Mouse (Mus musculus) gastrocnemius, adult 2 months (tissue): ENCODE data around the gene Hist2h3c2. TPM values are rescaled to one million over a fixed set of nuclear protein-coding genes. Genes with fewer than 3 reads are reported as not detected.

Source experiments
- DNase-seq: peaks from one replicate; pipeline ENCODE4 v3.0.0; 2022
- H3K27ac ChIP-seq: fragments of 200-600 bp; 2 replicates; pipeline ENCODE4 v1.8.1; 2022; ENCODE audit warnings: mild to moderate bottlenecking
- H3K4me3 ChIP-seq: fragments of 200-600 bp; 2 replicates; pipeline ENCODE4 v1.8.1; 2022; ENCODE audit warnings: mild to moderate bottlenecking, moderate library complexity
- CTCF ChIP-seq: fragments of 200-600 bp; IDR thresholded peaks from 2 replicates; pipeline ENCODE4 v1.8.1; 2022; ENCODE audit warnings: antibody characterized with exemption, mild to moderate bottlenecking, moderate library complexity
- intact Hi-C: fragments of 180-260 bp; cut with DNase I; formaldehyde crosslinking; loops from one replicate; pipeline ENCODE4 v1.15.1; 2025
- total RNA-seq, 2 experiments: library from RNA; stranded (reverse); gene quantifications; 2 replicates each; pipeline ENCODE4 v1.2.3; 2021

The Hist2h3c2 gene
- total RNA-seq, 2 experiments from 2014 or later: 5.4 to 5.6 TPM

DNA sequence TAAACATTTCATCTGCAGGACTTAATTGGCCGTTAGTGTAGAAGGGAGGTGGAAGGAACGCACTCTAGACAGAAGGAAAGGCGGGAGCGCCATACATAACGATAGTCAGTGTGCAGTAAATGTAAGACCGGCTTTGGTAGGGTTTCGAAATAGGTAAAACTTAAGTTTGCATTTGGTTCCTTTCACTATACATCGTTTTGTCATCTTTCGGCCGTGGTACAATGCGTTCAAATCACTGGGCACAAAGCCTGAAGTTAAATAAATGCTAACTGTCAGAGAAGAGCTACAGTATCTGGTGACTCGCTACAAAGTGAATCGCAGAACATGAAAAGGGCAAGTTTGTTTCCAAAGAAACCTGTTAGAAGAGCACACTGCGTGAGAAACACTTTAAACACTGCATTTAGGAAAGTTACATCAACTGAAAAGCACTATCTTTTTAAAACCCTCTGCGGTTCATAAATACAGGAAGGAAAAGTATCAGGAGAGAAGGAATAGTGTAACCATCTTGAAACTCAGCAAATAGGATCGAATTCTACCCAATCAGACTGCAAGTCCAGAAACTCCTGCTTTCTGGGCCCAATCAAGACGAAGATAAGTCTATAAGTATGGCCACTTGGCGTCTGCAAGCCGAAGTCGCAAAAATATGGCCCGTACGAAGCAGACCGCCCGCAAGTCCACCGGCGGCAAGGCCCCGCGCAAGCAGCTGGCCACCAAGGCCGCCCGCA, 29.3 kb upstream of the Hist2h3c2 start, which contains the start of gene Hist2h3b:
Hist2h3b (plus strand) TSS at position 604 of the 725 bp plus-strand sequence.
- DNase-seq: peak; percentile 81
- Histone ChIP-seq H3K27ac (peak within 1 kb of the TSS; percentile 95), H3K4me3 (peak within 1 kb of the TSS; percentile 75)
- intact Hi-C loops: loop anchor here (10.0 kb wide), 1 partner anchor 237 kb away; no protein-coding TSS in a partner anchor
- no peak for TF ChIP-seq CTCF

DNA sequence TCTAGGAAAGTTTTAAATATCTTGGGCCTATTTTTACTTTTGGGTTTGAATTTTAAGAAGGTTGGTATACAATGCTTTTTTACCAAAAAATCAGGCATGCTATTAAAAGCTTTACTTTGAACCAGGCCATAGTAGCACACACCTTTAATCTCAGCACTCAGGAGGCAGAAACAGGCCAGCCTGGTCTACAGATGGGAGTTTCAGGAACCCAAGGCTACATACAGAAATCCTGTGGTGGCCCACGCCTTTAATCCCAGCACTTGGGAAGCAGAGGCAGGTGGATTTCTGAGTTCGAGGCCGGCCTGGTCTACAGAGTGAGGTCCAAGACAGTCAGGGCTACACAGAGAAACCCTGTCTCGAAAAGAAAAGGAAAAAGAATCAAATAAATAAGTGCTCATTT, 28.6 kb upstream of the Hist2h3c2 start:
- H3K27ac ChIP-seq: peak overlapping the region; percentile 94
- no peak for TF ChIP-seq CTCF
- intact Hi-C loops: loop anchor here (10.0 kb wide), 1 partner anchor 237 kb away; no protein-coding TSS in a partner anchor
- H3K4me3 ChIP-seq: peak overlapping the region; percentile 75; the same call in 1 of the 2 replicates
- DNase-seq: no peak

DNA sequence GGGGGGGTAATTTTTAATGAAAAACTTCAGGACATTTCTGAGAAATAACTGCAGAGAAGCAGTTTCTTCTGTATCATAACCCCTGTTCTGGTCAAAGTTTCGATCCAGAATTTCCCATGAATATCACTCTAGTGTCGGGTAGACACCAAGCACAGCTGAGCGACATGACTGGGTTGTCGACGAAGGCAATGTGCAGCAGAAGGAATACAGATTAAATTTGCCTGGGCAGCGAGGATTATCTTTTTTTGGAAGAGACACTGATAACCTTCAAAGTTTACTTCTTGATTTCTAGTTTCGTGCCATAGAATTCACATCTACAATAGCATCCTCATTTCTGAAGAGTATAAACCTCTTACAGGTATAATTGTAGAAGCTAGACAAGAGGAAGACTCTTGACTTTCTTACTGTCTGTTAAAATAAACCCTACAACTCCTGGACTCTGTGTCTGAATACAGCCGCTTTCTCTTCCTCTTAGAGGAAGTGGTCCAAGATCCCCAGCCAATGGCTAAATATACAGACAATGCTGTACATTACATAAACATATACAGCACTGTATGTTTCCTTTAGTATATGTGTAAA, 27.3 kb upstream of the Hist2h3c2 start:
- H3K27ac ChIP-seq: no peak overlapping the region; the same call in 1 of the 2 replicates
- H3K4me3 ChIP-seq: no peak overlapping the region
- no peak for DNase-seq
- TF ChIP-seq CTCF: no peak
- intact Hi-C loops: loop anchor here (10.0 kb wide), 1 partner anchor 239 kb away; no protein-coding TSS in a partner anchor

DNA sequence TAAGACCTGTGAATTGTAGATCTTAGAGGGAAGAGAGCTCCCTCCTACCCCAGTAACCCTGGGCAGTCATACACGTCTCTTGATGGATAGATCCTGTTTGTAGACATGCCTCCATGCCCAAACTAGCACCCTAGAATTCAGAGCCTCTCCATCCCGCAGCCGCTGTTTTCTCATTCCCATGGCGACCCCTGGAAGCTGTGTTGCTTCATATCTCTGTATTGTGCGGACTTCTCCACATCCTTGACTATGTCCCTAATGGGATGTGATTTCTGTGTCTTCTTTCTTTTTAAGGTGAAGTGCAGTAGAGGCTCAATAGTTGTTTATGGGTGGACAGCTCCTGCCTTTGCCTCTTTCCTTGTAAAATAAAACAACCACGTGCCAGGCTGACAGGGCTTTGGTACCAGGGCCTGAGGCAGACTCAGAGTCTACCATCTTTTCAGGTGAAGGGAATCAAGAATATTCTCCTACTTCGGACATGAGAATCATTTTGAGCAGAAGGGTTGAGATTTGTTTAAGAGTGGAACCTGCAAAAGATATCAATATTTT, 25.6 kb upstream of the Hist2h3c2 start:
- peak overlapping the region; percentile 97 for H3K27ac ChIP-seq
- TF ChIP-seq CTCF: no peak
- peak overlapping the region; percentile 97 for H3K4me3 ChIP-seq
- intact Hi-C loops: loop anchor here (10.0 kb wide), 1 partner anchor 240 kb away; no protein-coding TSS in a partner anchor
- no peak for DNase-seq

DNA sequence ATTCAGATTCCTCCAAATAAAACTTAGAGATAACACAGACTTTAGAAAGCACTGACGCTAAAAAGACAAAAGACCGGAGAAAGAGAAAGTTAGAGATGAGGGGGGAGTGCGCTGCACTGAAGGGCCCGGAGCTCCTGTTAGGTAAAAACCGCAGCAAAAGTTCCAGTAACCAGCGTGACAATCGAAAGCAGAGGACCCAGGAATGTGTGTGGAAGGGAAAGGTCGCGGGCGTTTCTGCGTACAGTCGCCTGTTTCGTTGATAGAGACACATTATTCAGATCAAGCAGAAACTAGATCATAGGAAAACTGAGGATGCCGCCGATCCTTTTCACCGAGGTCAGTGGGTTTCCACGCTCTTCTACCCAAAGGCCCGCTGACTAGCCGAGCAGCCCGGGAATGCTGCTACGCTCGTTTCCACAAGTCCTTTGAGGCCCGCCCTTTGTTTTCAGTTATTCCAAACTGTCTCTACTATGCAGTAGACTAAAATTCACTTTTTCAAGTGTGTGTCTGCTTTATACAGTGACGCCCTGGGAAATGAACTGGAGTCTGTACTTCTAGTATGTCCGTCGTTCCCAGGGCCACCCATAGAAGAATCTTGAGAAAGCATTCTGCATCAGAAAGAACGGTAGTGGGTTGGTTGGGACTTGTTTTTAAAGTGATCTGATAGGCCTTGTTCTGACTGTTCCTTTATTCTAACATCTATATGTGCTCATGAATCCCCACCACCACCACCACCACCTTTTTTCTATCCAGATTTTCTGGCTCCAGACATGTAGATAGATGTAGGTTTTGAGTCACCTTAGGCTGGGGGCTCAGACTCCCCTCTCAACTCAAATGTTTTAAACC, 24.9 kb upstream of the Hist2h3c2 start:
- peak; percentile 52 for DNase-seq
- no peak for TF ChIP-seq CTCF
- peak overlapping the region; percentile 97 for H3K4me3 ChIP-seq
- intact Hi-C loops: loop anchor here (2.0 to 10.0 kb wide), 2 partner anchors 43 to 241 kb away; partner anchors contain the start of genes Hist2h2ac and Hist2h2be
- H3K27ac ChIP-seq: peak overlapping the region; percentile 97

DNA sequence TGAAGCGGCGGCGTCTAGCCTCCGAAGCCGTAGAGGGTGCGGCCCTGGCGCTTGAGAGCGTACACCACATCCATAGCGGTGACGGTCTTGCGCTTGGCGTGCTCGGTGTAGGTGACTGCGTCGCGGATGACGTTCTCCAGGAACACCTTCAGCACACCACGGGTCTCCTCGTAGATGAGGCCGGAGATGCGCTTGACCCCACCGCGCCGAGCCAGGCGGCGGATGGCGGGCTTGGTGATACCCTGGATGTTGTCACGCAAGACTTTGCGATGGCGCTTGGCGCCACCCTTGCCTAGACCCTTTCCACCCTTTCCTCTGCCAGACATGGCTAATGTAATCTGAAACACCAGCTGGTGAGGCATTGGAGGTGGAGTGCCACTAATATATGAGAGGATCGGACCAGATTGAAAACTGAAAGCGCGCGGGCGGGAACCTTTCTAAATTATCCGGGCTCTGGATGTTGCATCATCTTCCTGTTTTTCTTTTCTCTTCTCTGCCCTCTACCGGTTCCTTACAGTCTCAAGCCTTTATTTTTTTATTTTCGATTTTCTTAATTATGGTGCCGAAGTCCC, 24.1 kb upstream of the Hist2h3c2 start, which contains the start of gene Hist2h4:
Hist2h4 (minus strand) TSS at position 333 of the 572 bp plus-strand sequence.
- peak; percentile 76 for TF ChIP-seq CTCF
- Histone ChIP-seq H3K27ac (peak within 1 kb of the TSS; percentile 97), H3K4me3 (peak within 1 kb of the TSS; percentile 97)
- peak; percentile 93 for DNase-seq
- intact Hi-C loops: loop anchor here (2.0 to 10.0 kb wide), 2 partner anchors 42 to 242 kb away; partner anchors contain the start of genes Hist2h2ac and Hist2h2be

DNA sequence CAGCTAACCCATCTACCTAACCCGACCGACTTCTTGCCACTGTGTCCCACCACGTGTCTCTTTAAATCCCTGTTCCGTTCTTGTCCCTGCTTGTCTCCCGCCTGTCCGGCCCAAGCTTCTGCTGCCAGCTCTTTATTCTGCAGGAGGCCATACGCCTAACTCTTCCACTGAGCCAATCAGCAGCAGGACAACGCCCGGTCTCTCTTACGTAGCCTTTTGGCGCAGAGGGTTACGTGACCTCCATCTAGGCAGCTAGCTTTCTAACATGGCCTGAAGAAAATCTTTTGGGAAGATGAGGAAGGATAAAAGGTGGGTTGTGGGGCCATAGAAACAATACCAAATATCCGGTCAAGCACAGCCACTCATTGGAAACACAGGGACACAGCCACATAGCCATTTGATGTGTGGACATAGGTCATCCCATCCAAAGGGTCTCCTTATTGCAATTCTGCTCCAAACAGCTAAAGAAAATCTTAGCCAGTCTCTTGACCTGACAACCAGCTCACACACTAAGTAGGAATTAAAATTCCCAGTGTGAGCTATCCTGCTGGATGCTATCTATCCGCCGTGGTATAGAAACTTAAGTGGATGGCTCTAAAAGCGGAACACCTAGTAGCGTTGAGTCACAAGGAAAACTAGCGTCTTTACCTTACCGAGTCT, 23.4 kb upstream of the Hist2h3c2 start:
- no peak for TF ChIP-seq CTCF
- intact Hi-C loops: loop anchor here (2.0 to 10.0 kb wide), 2 partner anchors 42 to 242 kb away; partner anchors contain the start of genes Hist2h2ac and Hist2h2be

DNA sequence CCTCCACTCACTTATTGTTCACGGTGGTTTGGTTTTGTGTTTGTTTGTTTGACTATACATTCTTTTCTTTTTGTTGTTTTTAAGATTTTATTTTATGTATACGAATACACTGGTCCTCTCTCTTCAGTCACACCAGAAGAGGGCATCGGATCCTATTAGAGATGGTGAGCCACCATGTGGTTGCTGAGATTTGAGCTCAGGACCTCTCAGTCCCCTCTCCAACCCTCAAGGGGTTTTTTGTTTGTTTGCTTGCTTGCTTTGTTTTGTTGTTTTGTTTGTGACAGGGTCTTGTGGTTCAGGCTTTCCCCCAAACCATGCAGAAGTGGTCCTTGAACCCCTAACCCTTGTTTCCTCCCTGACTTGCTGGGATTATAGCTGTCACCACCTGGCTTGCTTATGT, 22.7 kb upstream of the Hist2h3c2 start:
- no peak for DNase-seq
- intact Hi-C loops: loop anchor here (2.0 to 10.0 kb wide), 2 partner anchors 41 to 243 kb away; partner anchors contain the start of genes Hist2h2ac and Hist2h2be
- TF ChIP-seq CTCF: no peak
- Histone ChIP-seq H3K27ac (peak overlapping the region; percentile 97), H3K4me3 (peak overlapping the region; percentile 97)

More for the DNA sequence above, 23.4 kb upstream of the Hist2h3c2 start:
- peak overlapping the region; percentile 97 for H3K27ac ChIP-seq
- peak; percentile 90 for DNase-seq
- H3K4me3 ChIP-seq: peak overlapping the region; percentile 97

DNA sequence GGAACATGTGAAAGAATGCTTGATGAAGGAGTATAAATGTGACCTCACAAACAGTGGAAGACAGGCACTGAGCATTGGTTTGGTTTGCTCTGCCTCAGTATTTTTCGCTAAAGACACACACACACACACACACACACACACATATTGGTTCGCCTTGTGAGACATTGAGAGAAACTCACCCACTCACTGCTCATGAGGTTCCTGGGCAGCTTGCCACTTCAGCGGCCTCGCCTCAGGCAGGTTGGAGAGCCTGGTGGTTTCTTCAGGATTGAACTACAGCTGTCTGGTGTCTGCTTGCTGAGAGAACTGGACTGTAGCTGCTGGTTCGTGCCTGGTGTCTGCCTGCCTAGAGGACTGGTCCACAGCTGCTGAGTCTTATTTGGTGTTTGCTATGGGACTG, 21.3 kb upstream of the Hist2h3c2 start:
- DNase-seq: no peak
- TF ChIP-seq CTCF: no peak
- intact Hi-C loops: loop anchor here (10.0 kb wide), 1 partner anchor 245 kb away; no protein-coding TSS in a partner anchor
- no peak overlapping the region for H3K4me3 ChIP-seq
- no peak overlapping the region for H3K27ac ChIP-seq

DNA sequence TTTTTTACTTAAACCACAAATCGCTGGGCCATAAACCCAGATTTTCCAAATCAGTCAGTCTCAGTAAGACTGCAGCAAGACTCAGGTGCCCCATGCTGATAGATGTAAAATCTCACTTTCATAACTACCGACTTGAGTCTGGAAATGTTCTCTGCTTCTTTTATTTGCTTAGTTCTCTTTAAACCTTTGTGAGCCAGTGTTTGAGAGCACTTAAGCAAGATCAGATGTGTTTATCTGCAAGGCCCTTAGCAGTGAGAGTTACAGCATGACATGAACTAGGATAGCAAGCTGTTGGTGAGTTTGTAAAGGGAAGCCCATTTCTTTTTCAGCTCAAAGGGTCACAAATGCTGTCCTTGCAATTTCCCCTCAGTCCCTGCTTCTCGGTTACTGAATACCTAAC, 18.3 kb upstream of the Hist2h3c2 start:
- no peak for DNase-seq
- no peak for TF ChIP-seq CTCF
- intact Hi-C loops: no loop called here
- no peak overlapping the region for H3K27ac ChIP-seq
- no peak overlapping the region for H3K4me3 ChIP-seq
